Mouse (Mus musculus): Measurements from ENCODE around the gene Pla2g15. TPM values are rescaled to one million over a fixed set of nuclear protein-coding genes. Genes with fewer than 3 reads are reported as not detected.
A peak's percentile ranks its signal among the peaks of the same experiment; 100 is the strongest.

Pla2g15 gene
- polyA plus RNA-seq, 1 experiment from 2014 or later: 4.4 TPM

GRCm38 (mm10) chr8:106138616-106139015 lies 11.6 kb upstream of the Pla2g15 start:
- H3K36me3 ChIP-seq (ENCODE audit: control insufficient read depth, insufficient read depth, low read length): no peaks in the 10 kb centered on the region
- DNase-seq (ENCODE audit: low spot score): no peak
- H3K27me3 ChIP-seq (ENCODE audit: control insufficient read depth, insufficient read depth, low read length): peaks cover 50% of the 10 kb centered on the region

GRCm38 (mm10) chr8:106140191-106140590 lies 10.0 kb upstream of the Pla2g15 start:
- no peaks in the 10 kb centered on the region for H3K36me3 ChIP-seq (ENCODE audit: control insufficient read depth, insufficient read depth, low read length)
- DNase-seq (ENCODE audit: low spot score): no peak
- 68% methylated on average over 5 of the region's 5 CpGs for WGBS

More at GRCm38 (mm10) chr8:106138616-106139015, 11.6 kb upstream of the Pla2g15 start:
- Histone ChIP-seq H3K9me3 (ENCODE audit: control insufficient read depth, low read length) (no peaks in the 10 kb centered on the region), H3K4me1 (replicated peaks; ENCODE audit: control insufficient read depth, insufficient read depth, low read length) (peaks cover 11% of the 10 kb centered on the region), H3K4me2 (replicated peaks; ENCODE audit: low read depth, low read length) (peak overlapping the region; percentile 57), H3K4me3 (ENCODE audit: low read depth, low read length) (peak overlapping the region; percentile 41), H3K27ac (ENCODE audit: low read depth, low read length) (no peak overlapping the region), H3K9ac (ENCODE audit: low read depth, low read length) (no peak overlapping the region)
- WGBS: 18% methylated on average over 7 of the region's 7 CpGs
- ATAC-seq (ENCODE audit: low FRiP score): no peak

GRCm38 (mm10) chr8:106140769-106141168 lies 9.4 kb upstream of the Pla2g15 start:
- H3K4me1 ChIP-seq (replicated peaks; ENCODE audit: control insufficient read depth, insufficient read depth, low read length): peaks cover 11% of the 10 kb centered on the region
- no peak overlapping the region for H3K9ac ChIP-seq (ENCODE audit: low read depth, low read length)
- H3K9me3 ChIP-seq (ENCODE audit: control insufficient read depth, low read length): no peaks in the 10 kb centered on the region
- no peaks in the 10 kb centered on the region for H3K36me3 ChIP-seq (ENCODE audit: control insufficient read depth, insufficient read depth, low read length)
- H3K27ac ChIP-seq (ENCODE audit: low read depth, low read length): no peak overlapping the region
- no peak overlapping the region for H3K4me3 ChIP-seq (ENCODE audit: low read depth, low read length)
- ATAC-seq (ENCODE audit: low FRiP score) (peak; percentile 71; the same call in 1 of the 2 replicates), DNase-seq (ENCODE audit: low spot score) (peak; percentile 93)
- no peak overlapping the region for H3K4me2 ChIP-seq (replicated peaks; ENCODE audit: low read depth, low read length)
- H3K27me3 ChIP-seq (ENCODE audit: control insufficient read depth, insufficient read depth, low read length): peaks cover 31% of the 10 kb centered on the region
- WGBS: 20% methylated on average over 13 of the region's 13 CpGs

More at GRCm38 (mm10) chr8:106140191-106140590, 10.0 kb upstream of the Pla2g15 start:
- Histone ChIP-seq H3K4me3 (ENCODE audit: low read depth, low read length) (no peak overlapping the region), H3K4me2 (replicated peaks; ENCODE audit: low read depth, low read length) (no peak overlapping the region), H3K9me3 (ENCODE audit: control insufficient read depth, low read length) (no peaks in the 10 kb centered on the region), H3K9ac (ENCODE audit: low read depth, low read length) (no peak overlapping the region), H3K27me3 (ENCODE audit: control insufficient read depth, insufficient read depth, low read length) (peaks cover 36% of the 10 kb centered on the region), H3K4me1 (replicated peaks; ENCODE audit: control insufficient read depth, insufficient read depth, low read length) (peaks cover 11% of the 10 kb centered on the region), H3K27ac (ENCODE audit: low read depth, low read length) (no peak overlapping the region)
- no peak for ATAC-seq (ENCODE audit: low FRiP score)

- no peaks in the 10 kb centered on the region for H3K9me3 ChIP-seq (ENCODE audit: control insufficient read depth, low read length)
- 93% methylated on average over 2 of the region's 2 CpGs for WGBS
These were observed 4.9 kb upstream of the Pla2g15 start for GRCm38 (mm10) chr8:106145331-106145730.

GRCm38 (mm10) chr8:106146014-106146413 lies 4.2 kb upstream of the Pla2g15 start:
- Histone ChIP-seq H3K27ac (ENCODE audit: low read depth, low read length) (no peak overlapping the region), H3K9me3 (ENCODE audit: control insufficient read depth, low read length) (no peaks in the 10 kb centered on the region), H3K4me3 (ENCODE audit: low read depth, low read length) (no peak overlapping the region), H3K4me1 (replicated peaks; ENCODE audit: control insufficient read depth, insufficient read depth, low read length) (no peaks in the 10 kb centered on the region), H3K27me3 (ENCODE audit: control insufficient read depth, insufficient read depth, low read length) (no peaks in the 10 kb centered on the region), H3K36me3 (ENCODE audit: control insufficient read depth, insufficient read depth, low read length) (no peaks in the 10 kb centered on the region), H3K9ac (ENCODE audit: low read depth, low read length) (no peak overlapping the region), H3K4me2 (replicated peaks; ENCODE audit: low read depth, low read length) (no peak overlapping the region)
- ATAC-seq (ENCODE audit: low FRiP score) (no peak), DNase-seq (ENCODE audit: low spot score) (no peak)
- 89% methylated on average over 4 of the region's 4 CpGs for WGBS

More at GRCm38 (mm10) chr8:106145331-106145730, 4.9 kb upstream of the Pla2g15 start:
- Histone ChIP-seq H3K4me1 (replicated peaks; ENCODE audit: control insufficient read depth, insufficient read depth, low read length) (no peaks in the 10 kb centered on the region), H3K36me3 (ENCODE audit: control insufficient read depth, insufficient read depth, low read length) (no peaks in the 10 kb centered on the region), H3K27ac (ENCODE audit: low read depth, low read length) (no peak overlapping the region), H3K4me3 (ENCODE audit: low read depth, low read length) (no peak overlapping the region), H3K9ac (ENCODE audit: low read depth, low read length) (no peak overlapping the region), H3K4me2 (replicated peaks; ENCODE audit: low read depth, low read length) (no peak overlapping the region), H3K27me3 (ENCODE audit: control insufficient read depth, insufficient read depth, low read length) (no peaks in the 10 kb centered on the region)
- ATAC-seq (ENCODE audit: low FRiP score) (no peak), DNase-seq (ENCODE audit: low spot score) (no peak)

- Histone ChIP-seq H3K36me3 (ENCODE audit: control insufficient read depth, insufficient read depth, low read length) (no peaks in the 10 kb centered on the region), H3K9me3 (ENCODE audit: control insufficient read depth, low read length) (no peaks in the 10 kb centered on the region), H3K9ac (ENCODE audit: low read depth, low read length) (no peak overlapping the region), H3K4me3 (ENCODE audit: low read depth, low read length) (no peak overlapping the region), H3K27me3 (ENCODE audit: control insufficient read depth, insufficient read depth, low read length) (no peaks in the 10 kb centered on the region), H3K4me1 (replicated peaks; ENCODE audit: control insufficient read depth, insufficient read depth, low read length) (no peaks in the 10 kb centered on the region), H3K4me2 (replicated peaks; ENCODE audit: low read depth, low read length) (no peak overlapping the region), H3K27ac (ENCODE audit: low read depth, low read length) (no peak overlapping the region)
- no peak for ATAC-seq (ENCODE audit: low FRiP score)
- WGBS: 93% methylated on average over 6 of the region's 6 CpGs
- DNase-seq (ENCODE audit: low spot score): no peak
These were observed 2.2 kb upstream of the Pla2g15 start for GRCm38 (mm10) chr8:106147868-106148565.

GRCm38 (mm10) chr8:106149025-106149424 lies 1.2 kb upstream of the Pla2g15 start:
- Histone ChIP-seq H3K9me3 (ENCODE audit: control insufficient read depth, low read length) (no peaks in the 10 kb centered on the region), H3K4me2 (replicated peaks; ENCODE audit: low read depth, low read length) (no peak overlapping the region), H3K9ac (ENCODE audit: low read depth, low read length) (no peak overlapping the region), H3K4me3 (ENCODE audit: low read depth, low read length) (no peak overlapping the region), H3K4me1 (replicated peaks; ENCODE audit: control insufficient read depth, insufficient read depth, low read length) (no peaks in the 10 kb centered on the region), H3K27ac (ENCODE audit: low read depth, low read length) (no peak overlapping the region), H3K27me3 (ENCODE audit: control insufficient read depth, insufficient read depth, low read length) (no peaks in the 10 kb centered on the region), H3K36me3 (ENCODE audit: control insufficient read depth, insufficient read depth, low read length) (no peaks in the 10 kb centered on the region)
- 96% methylated on average over 6 of the region's 6 CpGs for WGBS
- ATAC-seq (ENCODE audit: low FRiP score) (no peak), DNase-seq (ENCODE audit: low spot score) (no peak)

- 22% methylated on average over 8 of the region's 8 CpGs for WGBS
- H3K27ac ChIP-seq (ENCODE audit: low read depth, low read length): no peak overlapping the region
- H3K4me2 ChIP-seq (replicated peaks; ENCODE audit: low read depth, low read length): peak overlapping the region; percentile 55
- no peaks in the 10 kb centered on the region for H3K4me1 ChIP-seq (replicated peaks; ENCODE audit: control insufficient read depth, insufficient read depth, low read length)
- no peaks in the 10 kb centered on the region for H3K9me3 ChIP-seq (ENCODE audit: control insufficient read depth, low read length)
- no peaks in the 10 kb centered on the region for H3K36me3 ChIP-seq (ENCODE audit: control insufficient read depth, insufficient read depth, low read length)
- no peaks in the 10 kb centered on the region for H3K27me3 ChIP-seq (ENCODE audit: control insufficient read depth, insufficient read depth, low read length)
- H3K9ac ChIP-seq (ENCODE audit: low read depth, low read length): peak overlapping the region; percentile 55
- ATAC-seq (ENCODE audit: low FRiP score): no peak
- H3K4me3 ChIP-seq (ENCODE audit: low read depth, low read length): peak overlapping the region; percentile 54
- DNase-seq (ENCODE audit: low spot score): no peak
These were observed 428 bp downstream of the Pla2g15 start for GRCm38 (mm10) chr8:106150653-106151000.

GRCm38 (mm10) chr8:106151041-106151440 lies 842 bp downstream of the Pla2g15 start:
- DNase-seq (ENCODE audit: low spot score): no peak
- no peak overlapping the region for H3K9ac ChIP-seq (ENCODE audit: low read depth, low read length)
- H3K27ac ChIP-seq (ENCODE audit: low read depth, low read length): no peak overlapping the region
- no peaks in the 10 kb centered on the region for H3K9me3 ChIP-seq (ENCODE audit: control insufficient read depth, low read length)
- H3K27me3 ChIP-seq (ENCODE audit: control insufficient read depth, insufficient read depth, low read length): no peaks in the 10 kb centered on the region
- H3K36me3 ChIP-seq (ENCODE audit: control insufficient read depth, insufficient read depth, low read length): no peaks in the 10 kb centered on the region
- peak overlapping the region; percentile 55 for H3K4me2 ChIP-seq (replicated peaks; ENCODE audit: low read depth, low read length)
- ATAC-seq (ENCODE audit: low FRiP score): no peak
- peak overlapping the region; percentile 54; the same call in 1 of the 2 replicates for H3K4me3 ChIP-seq (ENCODE audit: low read depth, low read length)
- 87% methylated on average over 9 of the region's 9 CpGs for WGBS
- H3K4me1 ChIP-seq (replicated peaks; ENCODE audit: control insufficient read depth, insufficient read depth, low read length): no peaks in the 10 kb centered on the region
